Mouse (Mus musculus) hindbrain, embryonic 10.5 days (tissue): ENCODE measurements around the gene Abl2. TPM values are rescaled to one million over a fixed set of nuclear protein-coding genes. Genes with fewer than 3 reads are reported as not detected.
A peak's percentile ranks its signal among the peaks of the same experiment; 100 is the strongest.
"Not testable (repeated sequence)": the region's sequence is repeated elsewhere in the genome, so short reads cannot be mapped to it uniquely, and the experiment has no call there.

Experiments
- DNase-seq: peaks from one replicate; pipeline ENCODE4 v3.0.0-alpha.2; 2017; ENCODE audit warnings: low spot score
- H3K27ac ChIP-seq: fragments of 300-500 bp; sonication (generic); 2 replicates; pipeline ENCODE4 v1.5.1; 2016; ENCODE audit warnings: mild to moderate bottlenecking, moderate library complexity
- H3K27me3 ChIP-seq: fragments of 300-500 bp; sonication (generic); 2 replicates; pipeline ENCODE4 v1.6.1; 2016; ENCODE audit warnings: mild to moderate bottlenecking; ENCODE audit not compliant: poor library complexity, insufficient read depth, severe bottlenecking
- H3K36me3 ChIP-seq: fragments of 300-500 bp; sonication (generic); 2 replicates; pipeline ENCODE4 v1.6.1; 2016; ENCODE audit warnings: mild to moderate bottlenecking, moderate library complexity
- H3K4me1 ChIP-seq: fragments of 300-500 bp; sonication (generic); replicated peaks from 2 replicates; pipeline ENCODE4 v1.6.1; 2016; ENCODE audit warnings: mild to moderate bottlenecking
- H3K4me3 ChIP-seq: fragments of 300-500 bp; sonication (generic); 2 replicates; pipeline ENCODE4 v1.5.1; 2016; ENCODE audit warnings: mild to moderate bottlenecking, moderate library complexity
- H3K9me3 ChIP-seq: fragments of 300-500 bp; sonication (generic); 2 replicates; pipeline ENCODE4 v1.6.1; 2016; ENCODE audit warnings: mild to moderate bottlenecking, moderate library complexity
- WGBS: fragments of 180-500 bp; shearing (Covaris S2); methylation state at CpG from one replicate; pipeline ENCODE4 v1.1.7; 2016; 5-methylcytosine and 5-hydroxymethylcytosine counted together
- polyA plus RNA-seq: library from polyadenylated mRNA; unstranded; fragments of >200 nt; fragmentation: Nextera tagmentation; extraction: Ambion mirVana; gene quantifications from 2 replicates; pipeline ENCODE4 v1.2.1, GENCODE M21; 2016

The Abl2 gene
- polyA plus RNA-seq, 1 experiment from 2014 or later, result 5.1 TPM

GRCm38 (mm10) chr1:156645971-156646370 lies 87.4 kb downstream of the Abl2 start:
- WGBS, result 91% methylated on average over 4 of the region's 4 CpGs
- no peak overlapping the region for H3K4me3 ChIP-seq
- no peaks in the 10 kb centered on the region for H3K9me3 ChIP-seq
- H3K27ac ChIP-seq, result no peak overlapping the region
- H3K4me1 ChIP-seq, result peaks cover 17% of the 10 kb centered on the region; the same call in 1 of the 2 replicates
- H3K36me3 ChIP-seq, result peaks cover 49% of the 10 kb centered on the region
- H3K27me3 ChIP-seq, result no peaks in the 10 kb centered on the region
- DNase-seq, result no peak

GRCm38 (mm10) chr1:156648705-156649104 lies 90.1 kb downstream of the Abl2 start:
- no peak for DNase-seq
- Histone ChIP-seq H3K9me3 (no peaks in the 10 kb centered on the region), H3K4me3 (no peak overlapping the region), H3K36me3 (peaks cover 22% of the 10 kb centered on the region), H3K27me3 (no peaks in the 10 kb centered on the region), H3K27ac (no peak overlapping the region), H3K4me1 (peaks cover 9% of the 10 kb centered on the region; the same call in 1 of the 2 replicates)
- 43% methylated on average over 2 of the region's 2 CpGs for WGBS

DNA sequence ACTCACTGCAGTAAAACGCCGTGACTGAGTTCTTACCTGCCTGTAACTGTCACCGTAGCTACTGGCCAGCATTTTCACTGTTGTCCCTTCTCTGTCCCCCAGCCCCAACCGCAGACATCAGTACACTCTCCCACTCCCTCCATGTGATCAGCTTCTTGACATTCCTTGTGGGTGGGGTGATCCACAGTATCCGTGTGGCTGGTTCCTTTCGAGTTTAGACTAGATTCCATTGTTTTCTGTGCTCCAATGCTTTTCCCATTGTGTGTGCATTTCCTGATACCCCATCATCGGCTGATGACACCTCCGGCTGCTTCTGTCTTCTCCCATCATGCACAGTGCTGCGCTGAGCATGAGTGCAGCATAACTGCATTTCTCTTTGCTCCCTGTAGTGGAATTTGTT lies 92.0 kb downstream of the Abl2 start:
- no peak overlapping the region for H3K4me3 ChIP-seq
- H3K27me3 ChIP-seq, result no peaks in the 10 kb centered on the region
- peaks cover 14% of the 10 kb centered on the region for H3K36me3 ChIP-seq
- no peaks in the 10 kb centered on the region for H3K9me3 ChIP-seq
- DNase-seq, result no peak
- no peak overlapping the region for H3K27ac ChIP-seq
- WGBS, result 86% methylated on average over 9 of the region's 9 CpGs
- H3K4me1 ChIP-seq, result 0 out of 2 replicates have a peak, but pooled peaks cover 6% of the 10 kb centered on the region

GRCm38 (mm10) chr1:156652189-156652822 lies 93.7 kb downstream of the Abl2 start:
- Histone ChIP-seq H3K4me1 (peaks cover 9% of the 10 kb centered on the region; the same call in 1 of the 2 replicates), H3K36me3 (peaks cover 12% of the 10 kb centered on the region), H3K9me3 (no peaks in the 10 kb centered on the region), H3K4me3 (no peak overlapping the region), H3K27me3 (no peaks in the 10 kb centered on the region), H3K27ac (no peak overlapping the region)
- no peak for DNase-seq
- WGBS, result 65% methylated on average over 6 of the region's 6 CpGs

GRCm38 (mm10) chr1:156654735-156655530 lies 96.3 kb downstream of the Abl2 start:
- DNase-seq, result no peak
- no peaks in the 10 kb centered on the region for H3K27me3 ChIP-seq
- H3K9me3 ChIP-seq, result no peaks in the 10 kb centered on the region
- peaks cover 4% of the 10 kb centered on the region; the same call in 1 of the 2 replicates for H3K36me3 ChIP-seq
- no peak overlapping the region for H3K4me3 ChIP-seq
- 78% methylated on average over 13 of the region's 13 CpGs for WGBS
- H3K27ac ChIP-seq, result 0 out of 2 replicates have a peak overlapping the region, but pooled peaks have one; percentile 29
- peaks cover 9% of the 10 kb centered on the region; the same call in 1 of the 2 replicates for H3K4me1 ChIP-seq

DNA sequence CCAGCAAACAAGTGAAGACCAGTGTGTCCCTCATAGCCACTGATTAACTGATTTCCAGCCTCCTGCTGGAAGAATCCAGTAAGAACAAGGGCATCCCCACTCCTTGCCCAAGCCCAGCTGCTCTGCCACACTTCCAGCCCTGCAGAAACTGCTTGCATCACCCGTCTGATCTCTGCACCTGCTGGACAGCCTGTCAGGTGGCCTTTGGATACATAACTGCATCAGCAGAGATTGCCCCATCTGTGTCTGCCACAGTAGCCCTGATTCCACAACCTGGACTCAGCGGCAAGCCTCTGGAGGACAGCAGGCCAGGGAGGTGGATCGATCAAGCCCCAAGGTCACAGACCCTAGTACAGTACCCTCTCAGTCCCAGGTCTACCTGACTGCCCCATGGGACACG lies 98.9 kb downstream of the Abl2 start:
- peaks cover 12% of the 10 kb centered on the region; the same call in 1 of the 2 replicates for H3K36me3 ChIP-seq
- no peaks in the 10 kb centered on the region for H3K27me3 ChIP-seq
- H3K4me1 ChIP-seq, result peaks cover 9% of the 10 kb centered on the region; the same call in 1 of the 2 replicates
- no peaks in the 10 kb centered on the region for H3K9me3 ChIP-seq
- peak overlapping the region; percentile 41; the same call in 1 of the 2 replicates for H3K27ac ChIP-seq
- 88% methylated on average over 4 of the region's 4 CpGs for WGBS
- DNase-seq, result no peak
- no peak overlapping the region for H3K4me3 ChIP-seq

GRCm38 (mm10) chr1:156658676-156659075 lies 100.1 kb downstream of the Abl2 start:
- H3K27ac ChIP-seq, result no peak overlapping the region
- H3K4me3 ChIP-seq, result no peak overlapping the region
- no peaks in the 10 kb centered on the region for H3K27me3 ChIP-seq
- peaks cover 12% of the 10 kb centered on the region; the same call in 1 of the 2 replicates for H3K36me3 ChIP-seq
- DNase-seq, result no peak
- peaks cover 9% of the 10 kb centered on the region; the same call in 1 of the 2 replicates for H3K4me1 ChIP-seq
- WGBS, result 83% methylated on average over 5 of the region's 5 CpGs
- H3K9me3 ChIP-seq, result no peaks in the 10 kb centered on the region

DNA sequence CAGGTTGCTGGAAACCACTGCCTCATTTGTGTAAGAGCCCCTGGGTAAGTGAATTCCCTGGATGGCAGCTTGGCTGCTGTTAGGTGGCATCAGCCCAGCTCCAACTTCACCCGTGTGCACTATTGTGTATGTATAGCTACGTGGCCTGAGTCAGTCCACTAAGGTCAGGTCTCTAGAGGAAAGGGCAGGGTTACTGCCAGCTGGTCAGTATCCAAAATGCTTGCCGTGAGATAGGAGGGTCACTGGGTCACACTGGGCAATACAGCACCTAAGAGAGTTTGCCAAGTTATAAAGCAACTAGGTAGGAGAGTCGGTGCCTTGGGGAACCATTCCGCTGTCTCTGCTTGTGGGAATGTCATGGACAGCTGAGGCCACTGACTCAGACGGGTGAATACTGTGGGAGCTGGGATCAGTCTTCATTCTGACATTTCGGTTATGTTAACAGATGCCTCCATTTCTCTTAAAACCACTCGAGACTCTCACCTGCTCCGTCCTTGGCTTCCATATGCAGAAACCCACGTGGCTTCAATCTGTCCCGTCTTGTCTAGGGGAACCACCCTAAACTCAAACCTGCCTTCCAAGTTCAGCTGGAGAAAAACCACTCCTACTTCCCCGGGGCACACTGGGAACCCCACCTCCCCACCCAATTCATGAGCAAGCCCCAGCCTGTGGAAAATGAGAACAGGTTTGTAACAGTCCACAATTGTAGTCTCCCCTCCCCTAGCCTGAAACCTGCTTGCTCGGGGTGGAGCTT lies 101.5 kb downstream of the Abl2 start:
- H3K27me3 ChIP-seq, result no peaks in the 10 kb centered on the region
- no peak for DNase-seq
- H3K4me3 ChIP-seq, result no peak overlapping the region
- H3K27ac ChIP-seq, result no peak overlapping the region
- 86% methylated on average over 13 of the region's 13 CpGs for WGBS
- H3K4me1 ChIP-seq, result peaks cover 5% of the 10 kb centered on the region; the same call in 1 of the 2 replicates
- H3K36me3 ChIP-seq, result peaks cover 12% of the 10 kb centered on the region; the same call in 1 of the 2 replicates
- H3K9me3 ChIP-seq, result no peaks in the 10 kb centered on the region

DNA sequence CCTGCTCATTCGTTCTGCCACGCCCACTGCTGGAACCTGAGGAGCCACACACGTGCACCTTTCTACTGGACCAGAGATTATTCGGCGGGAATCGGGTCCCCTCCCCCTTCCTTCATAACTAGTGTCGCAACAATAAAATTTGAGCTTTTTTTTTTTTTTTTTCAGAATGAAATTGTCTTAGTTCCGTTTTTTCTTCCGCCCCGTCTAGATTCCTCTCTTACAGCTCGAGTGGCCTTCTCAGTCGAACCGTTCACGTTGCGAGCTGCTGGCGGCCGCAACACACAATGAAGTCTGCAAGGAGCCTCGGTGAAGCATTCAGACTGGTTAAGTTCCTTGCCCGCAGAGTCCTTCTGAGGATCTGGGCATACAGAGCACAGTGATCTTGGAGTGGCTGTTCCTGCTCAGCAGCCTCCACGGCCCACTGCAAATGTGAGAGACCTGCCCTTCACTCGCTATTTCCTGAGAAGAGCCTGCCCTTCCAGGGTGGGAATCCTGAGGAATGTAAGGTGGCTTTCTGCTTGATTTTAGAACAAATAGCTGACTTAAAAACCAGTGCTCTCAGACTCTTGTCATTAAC lies 102.2 kb downstream of the Abl2 start:
- not testable (repeated sequence) for H3K27ac ChIP-seq, H3K4me3 ChIP-seq, DNase-seq, H3K4me1 ChIP-seq, H3K36me3 ChIP-seq, H3K9me3 ChIP-seq, H3K27me3 ChIP-seq
- WGBS, result 73% methylated on average over 20 of the region's 21 CpGs

DNA sequence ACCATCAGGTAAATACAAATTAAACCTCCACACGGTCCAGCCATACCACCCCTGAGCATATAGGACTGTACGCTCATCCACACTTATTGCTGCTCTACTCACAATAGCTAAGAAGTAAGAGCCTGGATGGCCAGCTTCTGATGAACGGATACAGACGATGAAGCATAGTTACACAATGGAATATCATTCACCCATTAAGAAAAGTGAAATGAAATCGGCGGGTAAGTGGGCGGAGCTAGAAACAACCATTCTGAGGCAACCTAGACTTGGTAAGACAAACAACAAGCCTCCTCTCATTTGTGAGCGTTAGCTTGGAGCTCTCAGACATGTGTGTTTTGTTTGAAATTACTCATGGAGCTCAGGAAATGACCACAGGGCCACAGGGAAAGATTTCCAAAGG lies 107.2 kb downstream of the Abl2 start:
- Histone ChIP-seq H3K4me1 (peaks cover 24% of the 10 kb centered on the region), H3K27me3 (no peaks in the 10 kb centered on the region), H3K27ac (no peak overlapping the region), H3K9me3 (no peaks in the 10 kb centered on the region), H3K36me3 (peaks cover 8% of the 10 kb centered on the region; the same call in 1 of the 2 replicates), H3K4me3 (no peak overlapping the region)
- DNase-seq, result no peak
- 87% methylated on average over 8 of the region's 8 CpGs for WGBS

GRCm38 (mm10) chr1:156667141-156667926 lies 108.7 kb downstream of the Abl2 start:
- WGBS, result 88% methylated on average over 23 of the region's 23 CpGs
- H3K27me3 ChIP-seq, result 0 out of 2 replicates have a peak, but pooled peaks cover 7% of the 10 kb centered on the region
- H3K4me1 ChIP-seq, result peaks cover 24% of the 10 kb centered on the region
- no peak overlapping the region for H3K4me3 ChIP-seq
- no peak for DNase-seq
- H3K36me3 ChIP-seq, result no peaks in the 10 kb centered on the region
- H3K27ac ChIP-seq, result 0 out of 2 replicates have a peak overlapping the region, but pooled peaks have one; percentile 50
- no peaks in the 10 kb centered on the region for H3K9me3 ChIP-seq
